Mouse (Mus musculus) heart, embryonic 14.5 days (tissue): ENCODE measurements around the gene Btg3. TPM values are rescaled to one million over a fixed set of nuclear protein-coding genes. Genes with fewer than 3 reads are reported as not detected.

ENCODE experiments used
- ATAC-seq: fragments of 200-750 bp; cut with Nextera tagmentation; 2 replicates; pipeline ENCODE4 v1.8.0; 2017; ENCODE audit warnings: low read depth, moderate TSS enrichment; ENCODE audit not compliant: insufficient number of reproducible peaks, insufficient read depth, low FRiP score
- H3K27ac ChIP-seq, 2 experiments: fragments of 200-500 bp in 1 of 2; fragments of 300-500 bp in 1 of 2; sonication (generic) in 1 of 2; replicated peaks in 1 of 2; 2 replicates each; pipeline ENCODE4 v1.5.1; 2012 to 2014; ENCODE audit warnings: low read depth in 2 of 2, low read length in 2 of 2, control low read depth in 1 of 2, mild to moderate bottlenecking in 1 of 2, mixed read lengths in 1 of 2; ENCODE audit not compliant: control insufficient read depth in 1 of 2, insufficient read depth in 1 of 2
- H3K27me3 ChIP-seq: fragments of 300-500 bp; sonication (generic); 2 replicates; pipeline ENCODE4 v1.6.1; 2014; ENCODE audit warnings: mild to moderate bottlenecking, low read length, control low read depth; ENCODE audit not compliant: control insufficient read depth, insufficient read depth
- H3K36me3 ChIP-seq: fragments of 300-500 bp; sonication (generic); 2 replicates; pipeline ENCODE4 v1.6.1; 2014; ENCODE audit warnings: mild to moderate bottlenecking, control low read depth, low read length, mixed read lengths; ENCODE audit not compliant: control insufficient read depth, insufficient read depth
- H3K4me1 ChIP-seq, 2 experiments: fragments of 200-500 bp in 1 of 2; fragments of 300-500 bp in 1 of 2; sonication (generic) in 1 of 2; 2 replicates each; pipeline ENCODE4 v1.6.1; 2012 to 2014; ENCODE audit warnings: low read length in 2 of 2, control low read depth in 1 of 2, mixed read lengths in 1 of 2; ENCODE audit not compliant: control insufficient read depth in 2 of 2, insufficient read depth in 2 of 2
- H3K4me2 ChIP-seq: fragments of 300-500 bp; sonication (generic); 2 replicates; pipeline ENCODE4 v1.6.1; 2014; ENCODE audit warnings: mild to moderate bottlenecking, low read length
- H3K4me3 ChIP-seq, 2 experiments: fragments of 200-500 bp in 1 of 2; fragments of 300-500 bp in 1 of 2; sonication (generic) in 1 of 2; 2 replicates each; pipeline ENCODE4 v1.5.1; 2012 to 2014; ENCODE audit warnings: low read length in 2 of 2, mild to moderate bottlenecking in 2 of 2, control low read depth in 1 of 2, low read depth in 1 of 2, moderate library complexity in 1 of 2; ENCODE audit not compliant: control insufficient read depth in 1 of 2, insufficient read depth in 1 of 2
- H3K9ac ChIP-seq: fragments of 300-500 bp; sonication (generic); 2 replicates; pipeline ENCODE4 v1.6.1; 2014; ENCODE audit warnings: mild to moderate bottlenecking, low read length
- H3K9me3 ChIP-seq: fragments of 300-500 bp; sonication (generic); 2 replicates; pipeline ENCODE4 v1.6.1; 2016; ENCODE audit warnings: low read length, control low read depth; ENCODE audit not compliant: control insufficient read depth
- WGBS: fragments of 180-500 bp; shearing (Covaris S2); extraction: QIAGEN DNeasy Blood & Tissue Kit; methylation state at CpG from one replicate; pipeline ENCODE4 v1.1.7; 2014; 5-methylcytosine and 5-hydroxymethylcytosine counted together
- polyA plus RNA-seq: library from polyadenylated mRNA; unstranded; fragments of >200 nt; fragmentation: Nextera tagmentation; extraction: Ambion mirVana; gene quantifications from 2 replicates; pipeline ENCODE4 v1.2.1, GENCODE M21; 2014

Gene Btg3
- polyA plus RNA-seq, 1 experiment from 2014 or later = 78.5 TPM

DNA sequence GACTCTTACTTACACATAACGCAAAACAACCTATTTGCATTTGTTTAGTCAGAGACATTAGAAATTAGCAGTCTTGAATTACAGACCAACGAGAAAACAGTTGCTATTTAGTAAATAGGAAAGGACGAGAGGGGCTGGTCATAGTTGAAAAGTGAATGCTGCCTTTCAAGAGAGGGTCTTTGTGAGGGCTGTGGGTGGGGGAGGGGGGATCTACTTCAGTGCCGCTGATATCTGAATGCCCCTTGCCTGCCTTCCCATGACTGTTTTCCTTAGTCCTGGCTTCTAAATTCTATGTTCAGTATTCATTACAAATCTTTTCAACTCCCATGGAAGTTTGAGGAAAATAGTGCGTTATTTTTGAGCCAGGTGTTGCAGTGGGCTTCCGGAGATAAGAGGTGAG, 63.0 kb downstream of the Btg3 start:
- no peaks in the 10 kb centered on the region for H3K27me3 ChIP-seq
- H3K36me3 ChIP-seq = no peaks in the 10 kb centered on the region
- H3K9me3 ChIP-seq = no peaks in the 10 kb centered on the region
- no peak for ATAC-seq
- 0 out of 4 replicates have a peak overlapping the region, but pooled peaks of 1 of the 2 experiments have one; percentile 3 for H3K4me3 ChIP-seq
- peak overlapping the region; percentile 56 for H3K4me2 ChIP-seq
- 37% methylated on average over 6 of the region's 6 CpGs for WGBS
- peak overlapping the region; percentile 42 to 76 for H3K27ac ChIP-seq
- peaks cover 19 to 68% of the 10 kb centered on the region in 2 experiments for H3K4me1 ChIP-seq
- peak overlapping the region; percentile 50 for H3K9ac ChIP-seq

DNA sequence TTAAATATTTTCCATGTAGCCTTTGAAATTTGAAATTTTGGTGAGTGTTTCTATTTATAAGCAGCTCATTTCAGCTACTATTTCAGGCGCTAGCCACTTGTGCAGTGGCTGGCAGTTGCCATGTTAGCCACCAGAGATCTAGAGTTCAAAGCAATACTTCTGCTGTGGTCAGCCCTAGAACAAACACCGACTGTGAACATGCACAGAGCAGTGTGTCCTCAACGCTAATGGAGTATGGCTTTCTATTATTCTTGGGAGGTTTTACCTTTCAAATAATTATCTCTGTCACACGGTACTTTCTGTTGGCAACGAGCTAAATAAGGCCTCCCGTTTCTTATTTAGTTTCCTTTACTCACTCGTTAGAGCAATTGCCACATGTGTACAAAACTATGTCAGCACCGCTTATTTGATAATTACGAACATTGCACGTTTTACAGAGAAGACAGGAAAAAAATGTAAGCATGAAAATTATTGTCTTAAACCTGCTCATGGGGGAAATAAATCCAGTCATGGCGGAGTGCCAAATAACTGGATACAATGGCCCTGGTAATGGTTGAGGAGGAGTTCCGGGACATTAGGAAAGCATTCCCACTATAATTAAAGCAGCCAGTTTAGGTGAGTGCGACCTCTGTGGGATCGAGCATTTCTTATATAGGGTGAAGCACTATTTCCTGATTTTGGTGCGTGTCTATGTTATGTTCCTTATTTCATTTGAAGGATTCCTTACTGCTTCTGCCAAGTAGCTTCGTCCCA, 63.7 kb downstream of the Btg3 start:
- WGBS = 50% methylated on average over 16 of the region's 16 CpGs
- no peak overlapping the region for H3K9ac ChIP-seq
- H3K27me3 ChIP-seq = no peaks in the 10 kb centered on the region
- ATAC-seq = no peak
- no peak overlapping the region for H3K4me3 ChIP-seq
- peak overlapping the region; percentile 56 for H3K4me2 ChIP-seq
- no peaks in the 10 kb centered on the region for H3K36me3 ChIP-seq
- peak overlapping the region; percentile 52 to 76 for H3K27ac ChIP-seq
- peaks cover 18 to 65% of the 10 kb centered on the region in 2 experiments for H3K4me1 ChIP-seq
- no peaks in the 10 kb centered on the region for H3K9me3 ChIP-seq

GRCm38 (mm10) chr16:78309258-78309657, 67.7 kb downstream of the Btg3 start:
- H3K9me3 ChIP-seq = no peaks in the 10 kb centered on the region
- H3K4me1 ChIP-seq = peaks cover 21 to 59% of the 10 kb centered on the region in 2 experiments
- H3K27ac ChIP-seq = peak overlapping the region in 1 of 2 experiments; percentile 30; a peak in 2 of 4 replicates
- no peak overlapping the region for H3K9ac ChIP-seq
- H3K4me3 ChIP-seq = no peak overlapping the region
- 44% methylated on average over 6 of the region's 6 CpGs for WGBS
- H3K36me3 ChIP-seq = no peaks in the 10 kb centered on the region
- ATAC-seq = no peak
- H3K4me2 ChIP-seq = no peak overlapping the region
- H3K27me3 ChIP-seq = no peaks in the 10 kb centered on the region

GRCm38 (mm10) chr16:78307476-78308192, 69.4 kb downstream of the Btg3 start:
- Histone ChIP-seq H3K27me3 (no peaks in the 10 kb centered on the region), H3K4me2 (no peak overlapping the region), H3K27ac (no peak overlapping the region), H3K9me3 (no peaks in the 10 kb centered on the region), H3K4me3 (no peak overlapping the region), H3K36me3 (no peaks in the 10 kb centered on the region), H3K4me1 (peaks cover 14 to 57% of the 10 kb centered on the region in 2 experiments), H3K9ac (no peak overlapping the region)
- ATAC-seq = no peak
- WGBS = 73% methylated on average over 16 of the region's 16 CpGs

GRCm38 (mm10) chr16:78306606-78307005, 70.4 kb downstream of the Btg3 start:
- Histone ChIP-seq H3K4me1 (peaks cover 14 to 47% of the 10 kb centered on the region in 2 experiments), H3K27me3 (no peaks in the 10 kb centered on the region), H3K9me3 (no peaks in the 10 kb centered on the region), H3K36me3 (no peaks in the 10 kb centered on the region), H3K9ac (no peak overlapping the region), H3K27ac (no peak overlapping the region), H3K4me2 (no peak overlapping the region), H3K4me3 (no peak overlapping the region)
- WGBS = 84% methylated on average over 8 of the region's 8 CpGs
- no peak for ATAC-seq

DNA sequence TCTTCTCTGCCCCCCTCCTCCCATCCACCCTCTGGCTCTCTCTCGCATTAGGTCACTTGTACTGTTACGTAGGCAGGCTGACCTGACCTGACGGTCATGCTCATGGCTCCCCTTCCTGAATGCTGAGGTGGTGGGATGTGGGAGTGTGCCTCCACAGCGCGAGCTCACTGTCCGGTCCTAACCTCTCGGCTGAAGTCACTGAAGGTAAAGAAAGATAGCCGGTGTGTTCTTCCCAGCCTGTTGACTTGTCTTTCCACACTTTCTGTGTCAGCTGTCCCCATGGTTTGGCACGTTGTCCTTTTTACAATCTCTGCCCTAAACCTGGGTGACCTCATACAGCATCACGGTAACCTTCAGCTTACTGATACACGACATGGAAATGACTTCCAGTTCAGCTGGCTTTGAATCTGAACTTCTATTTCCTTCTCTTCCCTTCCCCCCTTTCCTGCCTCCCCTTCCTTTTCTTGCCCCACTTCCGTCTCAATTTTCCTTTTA, 71.3 kb downstream of the Btg3 start:
- no peak for ATAC-seq
- 42% methylated on average over 12 of the region's 12 CpGs for WGBS
- Histone ChIP-seq H3K9me3 (no peaks in the 10 kb centered on the region), H3K4me1 (peaks cover 14 to 43% of the 10 kb centered on the region in 2 experiments), H3K9ac (no peak overlapping the region), H3K27me3 (no peaks in the 10 kb centered on the region), H3K4me3 (no peak overlapping the region), H3K27ac (no peak overlapping the region; a peak in 1 of 4 replicates), H3K36me3 (no peaks in the 10 kb centered on the region), H3K4me2 (no peak overlapping the region)

- 7% methylated on average over 10 of the region's 10 CpGs for WGBS
- peak overlapping the region; percentile 94 for H3K9ac ChIP-seq
- H3K4me2 ChIP-seq = peak overlapping the region; percentile 73
- peaks cover 10 to 28% of the 10 kb centered on the region in 2 experiments for H3K4me1 ChIP-seq
- peak overlapping the region; percentile 77 to 87 for H3K4me3 ChIP-seq
- no peaks in the 10 kb centered on the region for H3K36me3 ChIP-seq
- H3K9me3 ChIP-seq = no peaks in the 10 kb centered on the region
- no peak for ATAC-seq
- peak overlapping the region; percentile 23 to 81; a peak in 2 of 4 replicates for H3K27ac ChIP-seq
- H3K27me3 ChIP-seq = no peaks in the 10 kb centered on the region
These were observed 74.3 kb downstream of the Btg3 start for GRCm38 (mm10) chr16:78302678-78303050.
